Mouse (Mus musculus) spleen, postnatal 14 days (tissue): Measurements from ENCODE around the gene Gm8871.
"Not testable (repeated sequence)": the region's sequence is repeated elsewhere in the genome, so short reads cannot be mapped to it uniquely, and the experiment has no call there.

Experiments
- DNase-seq, 2 experiments: peaks; one replicate each; pipeline ENCODE4 v3.0.0; 2021 to 2022; ENCODE audit warnings: low spot score in 2 of 2

The Gm8871 gene

DNA sequence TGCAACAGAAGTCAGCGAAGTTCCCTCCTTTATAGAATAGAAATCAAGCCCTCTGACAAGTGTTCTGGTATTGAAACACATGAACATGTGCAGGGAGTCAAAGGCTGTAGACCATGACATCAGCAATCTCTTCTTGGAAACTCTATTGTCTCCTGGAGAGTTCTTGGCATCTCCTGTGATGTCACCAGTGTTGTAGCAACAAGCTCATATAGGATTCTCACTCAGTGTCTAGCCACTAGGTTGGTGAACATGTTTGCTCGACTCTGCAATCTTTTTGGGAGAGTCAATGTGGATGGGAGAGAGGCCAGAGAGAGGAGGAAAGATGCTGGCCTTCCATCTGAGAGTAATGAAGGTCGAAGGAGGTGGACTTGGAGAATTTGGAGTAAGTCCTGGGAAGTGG lies at the start of gene Gm8871, which contains the start of gene Gm8857:
Gene Gm8871 (plus strand): TSS at position 301 of the 400 bp plus-strand sequence.
Gene Gm8857 (plus strand): TSS at position 303 of the 400 bp plus-strand sequence.
- not testable (repeated sequence) for DNase-seq

DNA sequence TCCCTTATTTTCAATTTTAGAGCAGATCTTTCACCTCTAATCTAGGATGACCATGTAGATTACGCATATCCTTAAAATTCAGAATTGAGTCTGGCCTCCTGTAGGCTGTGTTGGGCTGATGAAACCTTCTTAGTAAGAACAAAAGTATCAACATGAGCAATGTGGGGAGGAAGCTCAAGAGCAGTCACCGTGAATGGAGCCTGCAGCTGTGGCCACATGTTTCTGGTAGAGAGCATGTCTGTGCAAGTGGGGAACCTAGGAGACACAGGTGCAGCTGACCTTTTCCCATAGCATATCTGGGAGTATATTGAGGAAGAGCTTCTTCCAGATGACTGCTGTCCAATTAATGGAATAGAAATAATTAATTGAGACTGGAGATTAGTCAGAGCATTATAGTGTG lies 5.9 kb downstream of the Gm8871 start:
- not testable (repeated sequence) for DNase-seq

DNA sequence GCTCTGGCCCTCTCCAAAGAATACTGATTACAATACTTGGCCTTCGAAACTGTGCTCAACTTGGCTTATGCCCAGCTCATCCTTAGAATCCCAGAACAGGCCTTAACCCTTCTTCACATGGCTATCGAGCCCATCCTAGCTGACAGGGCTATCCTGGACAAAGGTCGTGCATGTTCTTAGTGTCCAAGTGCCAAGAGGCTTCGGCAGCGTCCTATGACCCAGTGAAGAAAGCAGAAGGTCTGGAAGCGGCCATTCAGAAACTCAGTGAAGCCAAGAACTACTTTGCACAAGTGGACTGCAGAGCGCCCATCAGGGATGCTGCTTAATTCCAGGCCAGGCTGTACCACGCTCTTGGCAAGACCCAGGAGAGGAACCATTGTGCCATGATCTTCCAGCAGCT lies 10.5 kb downstream of the Gm8871 start:
- peak in 1 of 2 experiments; percentile 0 for DNase-seq
